Mouse (Mus musculus) macrophage (primary cell): ENCODE data around the gene Bbx. TPM values are rescaled to one million over a fixed set of nuclear protein-coding genes. Genes with fewer than 3 reads are reported as not detected.

Experiments used
- H3K27ac ChIP-seq: fragments of 350-480 bp; formaldehyde crosslinking; 2 replicates; pipeline ENCODE4 v1.9.0; 2021
- H3K36me3 ChIP-seq: fragments of 350-480 bp; formaldehyde crosslinking; 2 replicates; pipeline ENCODE4 v1.9.0; 2021; ENCODE audit errors: inconsistent target
- H3K4me3 ChIP-seq: fragments of 350-480 bp; formaldehyde crosslinking; 2 replicates; pipeline ENCODE4 v1.9.0; 2021; ENCODE audit errors: inconsistent target
- H3K79me2 ChIP-seq: fragments of 350-480 bp; formaldehyde crosslinking; 2 replicates; pipeline ENCODE4 v1.9.0; 2021; ENCODE audit errors: inconsistent target
- WGBS: methylation state at CpG from one replicate; pipeline ENCODE4 v1.1.7; 2026; ENCODE audit warnings: inconsistent platforms; ENCODE audit not compliant: missing documents; 5-methylcytosine and 5-hydroxymethylcytosine counted together
- polyA plus RNA-seq: library from polyadenylated mRNA; stranded (reverse); fragments of 250-400 nt; gene quantifications from 3 replicates; pipeline ENCODE4 v1.2.4, GENCODE M21; 2018; ENCODE audit warnings: inconsistent platforms

Gene Bbx
- polyA plus RNA-seq, 1 experiment from 2014 or later, result 17.8 TPM

DNA sequence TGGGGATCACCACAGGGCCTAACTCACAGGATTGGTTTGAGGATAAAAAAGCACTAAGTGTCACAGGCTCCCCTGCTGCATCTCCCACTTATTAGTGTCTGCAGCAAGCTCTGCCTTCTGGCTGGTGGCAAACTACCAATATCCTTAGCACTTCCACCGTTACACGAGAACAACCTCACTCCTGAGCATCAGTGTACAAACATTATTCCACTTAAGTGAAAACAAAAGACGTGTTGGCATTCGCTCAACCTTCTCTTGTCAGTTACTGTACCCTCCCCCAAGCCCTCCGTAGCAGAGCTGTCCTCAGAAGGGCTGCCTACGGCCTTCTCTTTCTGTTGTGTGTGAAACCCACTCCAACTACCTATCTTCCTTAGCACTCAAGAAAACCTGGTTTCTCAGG lies 221.0 kb downstream of the Bbx start:
- H3K27ac ChIP-seq, result no peak overlapping the region
- H3K79me2 ChIP-seq, result no peaks in the 10 kb centered on the region
- H3K36me3 ChIP-seq, result no peaks in the 10 kb centered on the region
- 92% methylated on average over 6 of the region's 6 CpGs for WGBS
- no peak overlapping the region for H3K4me3 ChIP-seq

DNA sequence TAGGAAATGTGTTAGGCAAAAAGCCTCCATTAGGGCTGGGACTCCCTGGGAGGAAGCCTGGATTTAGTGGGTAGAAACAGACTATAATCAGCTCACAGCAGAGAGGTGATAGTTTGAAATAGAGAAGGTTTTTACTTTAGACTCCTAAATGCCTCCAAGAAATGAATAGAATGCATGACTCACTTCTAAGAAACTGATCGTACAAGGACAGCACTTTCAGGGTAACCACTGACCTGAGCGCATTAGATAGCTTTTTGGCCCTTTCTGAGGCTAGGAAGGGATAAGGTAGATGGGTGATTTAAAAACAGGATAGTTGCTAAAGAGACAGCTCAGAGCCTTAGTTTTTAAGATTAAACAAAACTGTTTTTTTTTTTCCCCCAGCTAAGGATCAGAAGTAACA lies 221.4 kb downstream of the Bbx start:
- H3K79me2 ChIP-seq, result no peaks in the 10 kb centered on the region
- H3K27ac ChIP-seq, result no peak overlapping the region
- WGBS, result 93% methylated on average over 2 of the region's 2 CpGs
- no peak overlapping the region for H3K4me3 ChIP-seq
- no peaks in the 10 kb centered on the region for H3K36me3 ChIP-seq

DNA sequence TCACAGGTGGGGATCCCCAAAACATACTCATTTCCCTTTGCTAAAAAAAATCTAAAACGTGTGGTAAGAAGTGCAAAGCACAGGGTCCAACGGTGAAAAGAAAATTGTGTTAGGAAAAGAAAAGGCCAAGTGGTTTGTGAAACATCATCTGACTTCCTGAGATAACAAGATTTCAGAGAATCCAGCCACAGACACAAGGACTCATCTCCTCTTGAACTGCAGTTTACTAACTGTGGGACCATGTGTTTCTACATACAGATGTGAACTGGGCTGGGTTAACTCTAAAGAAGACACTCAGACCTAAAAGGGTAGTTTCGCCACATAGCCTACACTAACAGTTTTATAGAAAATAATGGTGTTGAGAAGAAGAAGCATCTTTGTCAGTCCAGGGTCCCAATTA lies 227.2 kb downstream of the Bbx start:
- H3K36me3 ChIP-seq, result peaks cover 14% of the 10 kb centered on the region
- H3K79me2 ChIP-seq, result no peaks in the 10 kb centered on the region
- no peak overlapping the region for H3K4me3 ChIP-seq
- WGBS, result 35% methylated on average over 3 of the region's 3 CpGs
- H3K27ac ChIP-seq, result no peak overlapping the region

- 90% methylated on average over 7 of the region's 7 CpGs for WGBS
- H3K79me2 ChIP-seq, result no peaks in the 10 kb centered on the region
- no peak overlapping the region for H3K4me3 ChIP-seq
- H3K36me3 ChIP-seq, result peaks cover 38% of the 10 kb centered on the region
- H3K27ac ChIP-seq, result no peak overlapping the region
Measured at GRCm38 (mm10) chr16:50201546-50202151, 230.5 kb downstream of the Bbx start.

DNA sequence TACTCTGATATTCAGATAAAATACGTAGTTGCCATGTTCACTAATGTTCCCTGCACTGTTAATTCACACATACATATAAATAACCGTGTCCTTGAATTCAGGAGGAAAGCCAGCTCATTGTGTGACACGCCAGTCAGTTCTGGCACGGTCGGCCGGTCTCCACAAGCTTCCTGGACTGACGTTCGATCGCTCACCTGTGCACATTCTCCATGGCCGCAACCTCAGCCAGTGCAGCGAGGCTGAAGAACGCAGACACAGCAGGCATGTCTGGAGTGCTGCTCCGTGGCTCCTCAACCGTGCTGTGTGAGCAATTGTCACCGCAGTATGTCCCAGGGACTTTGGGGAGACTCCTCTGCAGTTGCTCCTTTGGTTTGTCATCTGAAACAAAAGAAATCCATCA lies 232.0 kb downstream of the Bbx start:
- Histone ChIP-seq H3K36me3 (peaks cover 38% of the 10 kb centered on the region), H3K27ac (no peak overlapping the region), H3K79me2 (no peaks in the 10 kb centered on the region), H3K4me3 (no peak overlapping the region)
- 93% methylated on average over 15 of the region's 15 CpGs for WGBS

- 79% methylated on average over 2 of the region's 4 CpGs for WGBS
- Histone ChIP-seq H3K79me2 (no peaks in the 10 kb centered on the region), H3K27ac (no peak overlapping the region), H3K36me3 (peaks cover 38% of the 10 kb centered on the region), H3K4me3 (no peak overlapping the region)
Measured at GRCm38 (mm10) chr16:50196118-50196517, 236.1 kb downstream of the Bbx start.

- Histone ChIP-seq H3K4me3 (no peak overlapping the region), H3K27ac (no peak overlapping the region)
- WGBS, result 88% methylated on average over 1 of the region's 1 CpGs
Measured at GRCm38 (mm10) chr16:50192626-50193025, 239.6 kb downstream of the Bbx start.

GRCm38 (mm10) chr16:50189108-50189507 lies 243.1 kb downstream of the Bbx start:
- H3K4me3 ChIP-seq, result no peak overlapping the region
- 0 out of 2 replicates have a peak, but pooled peaks cover 4% of the 10 kb centered on the region for H3K36me3 ChIP-seq
- no peaks in the 10 kb centered on the region for H3K79me2 ChIP-seq
- H3K27ac ChIP-seq, result no peak overlapping the region
- 76% methylated on average over 6 of the region's 6 CpGs for WGBS

More at GRCm38 (mm10) chr16:50192626-50193025, 239.6 kb downstream of the Bbx start:
- Histone ChIP-seq H3K79me2 (no peaks in the 10 kb centered on the region), H3K36me3 (peaks cover 7% of the 10 kb centered on the region)

- H3K4me3 ChIP-seq, result no peak overlapping the region
- H3K36me3 ChIP-seq, result no peaks in the 10 kb centered on the region
- no peak overlapping the region for H3K27ac ChIP-seq
- H3K79me2 ChIP-seq, result no peaks in the 10 kb centered on the region
- WGBS, result 69% methylated on average over 6 of the region's 6 CpGs
Measured at GRCm38 (mm10) chr16:50186604-50187003, 245.6 kb downstream of the Bbx start.

DNA sequence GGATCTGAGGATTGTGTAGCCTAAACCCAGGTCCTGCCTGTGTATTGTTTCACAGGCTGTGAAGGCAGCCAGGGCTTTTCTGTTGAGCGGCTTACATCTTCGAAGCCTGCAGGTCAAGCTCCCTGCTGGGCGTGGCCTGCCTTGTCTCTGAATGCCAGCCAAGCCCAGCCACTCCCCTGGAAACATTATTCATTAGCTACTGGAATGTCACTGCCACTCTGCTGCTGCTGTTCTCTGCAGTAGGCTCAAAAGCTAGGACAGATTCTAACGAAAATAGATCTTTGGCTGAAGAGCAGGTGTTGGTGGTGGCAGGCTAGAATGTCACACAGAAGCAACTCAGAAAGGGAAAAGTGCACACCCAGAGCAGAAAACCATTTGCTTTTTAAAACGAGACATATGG lies 247.1 kb downstream of the Bbx start:
- WGBS, result 39% methylated on average over 5 of the region's 5 CpGs
- no peak overlapping the region for H3K4me3 ChIP-seq
- H3K79me2 ChIP-seq, result no peaks in the 10 kb centered on the region
- no peaks in the 10 kb centered on the region for H3K36me3 ChIP-seq
- no peak overlapping the region for H3K27ac ChIP-seq

DNA sequence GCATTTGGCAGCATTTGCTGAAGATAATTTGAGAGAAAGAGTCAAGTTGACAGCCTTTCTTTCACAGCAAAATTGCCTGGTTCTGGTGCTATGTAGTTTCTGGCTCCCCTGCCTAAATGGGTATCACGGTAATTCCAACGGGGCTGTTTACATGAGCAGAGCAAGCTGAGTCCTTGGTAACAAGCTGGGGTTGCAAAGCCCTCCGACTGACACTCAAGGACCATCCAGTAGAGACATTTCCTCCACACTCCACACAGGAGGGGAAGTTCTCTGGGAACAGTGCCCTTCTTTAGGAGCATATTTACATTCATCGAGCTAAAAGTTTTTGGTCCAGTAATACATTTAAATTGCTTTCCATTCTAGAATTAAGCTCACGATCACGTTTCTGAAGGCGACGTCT lies 249.2 kb downstream of the Bbx start:
- Histone ChIP-seq H3K27ac (no peak overlapping the region), H3K4me3 (no peak overlapping the region)
- WGBS, result 83% methylated on average over 8 of the region's 8 CpGs

DNA sequence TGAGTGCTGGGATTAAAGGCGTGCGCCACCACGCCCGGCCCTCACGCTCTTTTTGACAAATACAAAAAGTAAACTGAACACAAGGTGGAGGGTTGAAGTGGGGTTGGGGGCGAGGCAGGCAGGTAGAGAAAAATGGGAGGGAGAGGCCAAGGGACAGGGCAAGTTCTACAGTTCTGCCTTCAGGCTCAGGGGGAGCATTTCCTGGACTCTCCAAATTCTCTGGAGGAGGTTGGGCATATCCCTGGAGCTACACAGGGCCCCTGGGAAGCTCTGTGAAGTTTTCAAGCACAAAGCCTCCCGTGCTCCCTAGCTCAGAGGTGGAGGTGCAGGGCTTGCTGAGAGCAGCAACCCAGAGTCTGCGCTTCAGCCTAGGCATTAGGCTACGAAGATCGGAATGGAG lies 249.6 kb downstream of the Bbx start:
- H3K27ac ChIP-seq, result no peak overlapping the region
- WGBS, result 85% methylated on average over 10 of the region's 10 CpGs

More for the DNA sequence above, 249.2 kb downstream of the Bbx start:
- H3K36me3 ChIP-seq, result no peaks in the 10 kb centered on the region
- no peaks in the 10 kb centered on the region for H3K79me2 ChIP-seq

DNA sequence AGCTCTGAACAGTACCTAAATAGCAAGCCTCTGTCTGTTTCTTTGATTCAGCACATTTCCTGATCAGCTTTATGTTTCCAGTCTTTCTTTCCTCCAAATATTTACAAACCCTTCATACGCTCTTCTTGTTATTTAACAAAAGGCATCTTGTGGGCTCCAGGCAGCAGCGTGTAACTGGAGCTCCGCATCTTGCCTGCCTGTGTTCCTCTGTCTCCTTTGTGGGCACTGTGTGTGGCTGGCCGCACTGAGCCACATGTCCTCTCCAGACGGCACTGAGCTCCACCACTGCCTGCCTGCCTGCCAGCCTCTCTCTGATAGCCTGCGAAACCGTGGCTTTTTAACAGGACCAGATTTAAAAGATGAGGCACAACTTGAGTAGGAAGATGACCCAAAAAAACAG lies 259.4 kb downstream of the Bbx start:
- Histone ChIP-seq H3K4me3 (no peak overlapping the region), H3K36me3 (no peaks in the 10 kb centered on the region), H3K79me2 (no peaks in the 10 kb centered on the region), H3K27ac (no peak overlapping the region)
- 94% methylated on average over 7 of the region's 7 CpGs for WGBS

More for the DNA sequence above, 249.6 kb downstream of the Bbx start:
- H3K79me2 ChIP-seq, result no peaks in the 10 kb centered on the region
- no peak overlapping the region for H3K4me3 ChIP-seq
- H3K36me3 ChIP-seq, result no peaks in the 10 kb centered on the region

- Histone ChIP-seq H3K36me3 (no peaks in the 10 kb centered on the region), H3K79me2 (no peaks in the 10 kb centered on the region), H3K4me3 (no peak overlapping the region), H3K27ac (no peak overlapping the region)
- WGBS, result 93% methylated on average over 5 of the region's 5 CpGs
Measured at GRCm38 (mm10) chr16:50170812-50171211, 261.4 kb downstream of the Bbx start.

DNA sequence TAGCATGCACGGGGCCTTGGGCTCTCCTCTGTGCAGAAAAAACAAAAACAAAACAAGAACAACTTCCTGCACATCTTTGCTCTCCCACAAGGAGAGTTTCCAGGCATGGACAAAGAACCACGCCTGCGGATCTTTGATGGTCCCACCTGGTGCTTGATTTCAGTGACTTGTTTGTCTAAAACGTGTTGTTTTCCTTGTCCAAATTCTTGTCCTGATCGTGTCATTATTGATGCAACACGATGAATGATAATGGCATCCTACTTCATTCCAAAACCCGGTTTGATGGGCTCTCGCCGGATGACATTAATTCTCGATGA lies 264.2 kb downstream of the Bbx start:
- WGBS, result 89% methylated on average over 10 of the region's 10 CpGs
- Histone ChIP-seq H3K36me3 (no peaks in the 10 kb centered on the region), H3K79me2 (no peaks in the 10 kb centered on the region), H3K4me3 (no peak overlapping the region), H3K27ac (no peak overlapping the region)
